Comparison of ENCODE assay signal across 26 mouse cellular contexts in the genomic region with DNA sequence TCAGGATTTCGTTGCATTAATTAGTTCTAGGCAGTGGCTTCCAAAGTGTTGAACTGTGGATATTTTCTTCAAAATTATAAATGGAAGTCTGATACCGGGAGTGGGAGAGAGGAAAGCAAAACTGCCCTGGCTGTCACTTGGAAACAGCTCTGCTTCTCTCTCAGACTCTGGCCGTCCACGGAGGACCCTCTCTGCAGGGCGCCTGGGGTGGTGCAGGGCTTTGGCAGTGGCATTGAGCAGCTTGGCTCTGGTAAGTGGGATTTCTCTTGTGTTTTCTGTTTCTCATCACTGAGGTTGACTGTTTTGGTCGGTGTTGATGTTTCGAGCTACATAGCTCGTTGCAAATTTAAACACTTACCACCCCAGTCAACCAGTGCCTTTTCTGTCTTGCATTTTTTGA. TPM values are rescaled to one million over a fixed set of nuclear protein-coding genes. Genes with fewer than 3 reads are reported as not detected.
DNase-seq lines count a peak whose midpoint lies in the region; ATAC-seq lines count a peak whose summit lies in the region.
"Had no signal": no experiment of that assay in that cellular context is flagged by ENCODE, and none has a peak within 500 bp of the region (broad histone marks: within the 10 kb centered on the region; RNA-seq: fewer than 3 reads in every experiment).

No protein-coding gene starts in this region.

- no peak for ATAC-seq in embryonic facial prominence, embryonic 13.5 days (ENCODE audit: insufficient number of reproducible peaks, insufficient read depth, low FRiP score, low TSS enrichment, low read depth)
- ATAC-seq in embryonic facial prominence, embryonic 14.5 days (ENCODE audit: low read depth): no peak
- ATAC-seq: activated CD4-positive, CD25-positive, alpha-beta regulatory T cell, adult 4 months; CD4-positive, CD25-positive, alpha-beta regulatory T cell, adult 4 months; forebrain, embryonic 14.5 days; forebrain, embryonic 16.5 days; Patski had no signal

- DNase-seq in cerebellum, postnatal 10 days: peak; percentile 77 to 85
- DNase-seq in cerebellum, adult 9-11 months: no peak
- no peak for DNase-seq in embryonic facial prominence, embryonic 10.5 days (ENCODE audit: low spot score)
- DNase-seq in left cerebral cortex, postnatal 4 days: peak; percentile 69
- no peak for DNase-seq in left cerebral cortex, postnatal 36 days (ENCODE audit: low spot score in 2 of 2)
- DNase-seq in embryonic facial prominence, embryonic 14.5 days (ENCODE audit: low spot score): no peak
- no peak for DNase-seq in embryo, embryonic 10.5 days (ENCODE audit: low spot score)
- DNase-seq: adrenal gland, adult 8-10 months; adrenal gland, postnatal 14 days; adrenal gland, postnatal 36 days; B cell, adult 2 months; cerebellum, adult 11-12 months; cerebellum, adult 9-10 months; embryo, embryonic 11 days had no signal

- peaks cover 21% of the 10 kb centered on the region for H3K36me3 ChIP-seq in embryonic facial prominence, embryonic 13.5 days
- H3K36me3 ChIP-seq in embryonic facial prominence, embryonic 10.5 days (replicated peaks): peaks cover 31% of the 10 kb centered on the region
- 0 out of 2 replicates have a peak, but pooled peaks cover 6% of the 10 kb centered on the region for H3K36me3 ChIP-seq in embryonic facial prominence, embryonic 14.5 days (ENCODE audit: control insufficient read depth, insufficient read depth, low read length)
- H3K36me3 ChIP-seq: embryonic facial prominence, embryonic 12.5 days; forebrain, embryonic 12.5 days; G1E had no signal

- H3K4me1 ChIP-seq in embryonic facial prominence, embryonic 13.5 days: peaks cover 62% of the 10 kb centered on the region
- H3K4me1 ChIP-seq in embryonic facial prominence, embryonic 10.5 days: peaks cover 25% of the 10 kb centered on the region
- peaks cover 23% of the 10 kb centered on the region for H3K4me1 ChIP-seq in embryonic facial prominence, embryonic 14.5 days (ENCODE audit: control insufficient read depth, insufficient read depth, low read length)

- H3K27me3 ChIP-seq in embryonic facial prominence, embryonic 13.5 days: no peaks in the 10 kb centered on the region
- no peaks in the 10 kb centered on the region for H3K27me3 ChIP-seq in embryonic facial prominence, embryonic 10.5 days (replicated peaks; ENCODE audit: low read depth, poor library complexity, severe bottlenecking)
- H3K27me3 ChIP-seq in embryonic facial prominence, embryonic 14.5 days (replicated peaks; ENCODE audit: control insufficient read depth, insufficient read depth, low read length): no peaks in the 10 kb centered on the region
- H3K27me3 ChIP-seq: CH12.LX; embryonic facial prominence, embryonic 12.5 days; forebrain, embryonic 12.5 days; Patski had no signal

- 78% methylated on average over 8 of the region's 8 CpGs for WGBS in embryonic facial prominence, embryonic 13.5 days
- 88% methylated on average over 8 of the region's 8 CpGs for WGBS in embryonic facial prominence, embryonic 10.5 days
- 71% methylated on average over 8 of the region's 8 CpGs for WGBS in embryonic facial prominence, embryonic 14.5 days

- no peaks in the 10 kb centered on the region for H3K9me3 ChIP-seq in embryonic facial prominence, embryonic 13.5 days
- H3K9me3 ChIP-seq in embryonic facial prominence, embryonic 10.5 days: no peaks in the 10 kb centered on the region
- 0 out of 2 replicates have a peak, but pooled peaks cover 2% of the 10 kb centered on the region for H3K9me3 ChIP-seq in embryonic facial prominence, embryonic 14.5 days (ENCODE audit: control insufficient read depth, low read length)
- H3K9me3 ChIP-seq: embryonic facial prominence, embryonic 12.5 days; forebrain, embryonic 10.5 days; forebrain, embryonic 12.5 days; G1E had no signal

- H3K4me2 ChIP-seq in embryonic facial prominence, embryonic 13.5 days: no peak overlapping the region
- no peak overlapping the region for H3K4me2 ChIP-seq in embryonic facial prominence, embryonic 14.5 days (ENCODE audit: low read depth, low read length)
- H3K4me2 ChIP-seq: embryonic facial prominence, embryonic 12.5 days; forebrain, embryonic 12.5 days had no signal

- intact Hi-C loops in left cerebral cortex, postnatal 4 days (cut with DNase I): no loop called here
- intact Hi-C loops in left cerebral cortex, postnatal 36 days (cut with DNase I): no loop called here

- H3K4me3 ChIP-seq in embryonic facial prominence, embryonic 13.5 days: no peak overlapping the region
- H3K4me3 ChIP-seq in embryonic facial prominence, embryonic 10.5 days: no peak overlapping the region
- no peak overlapping the region for H3K4me3 ChIP-seq in embryonic facial prominence, embryonic 14.5 days (ENCODE audit: low read depth, low read length)
- H3K4me3 ChIP-seq: embryonic facial prominence, embryonic 12.5 days; erythroblast, embryonic 14.5 days; forebrain, embryonic 10.5 days; forebrain, embryonic 12.5 days had no signal

- H3K27ac ChIP-seq in embryonic facial prominence, embryonic 13.5 days: 0 out of 2 replicates have a peak overlapping the region, but pooled peaks have one; percentile 52
- no peak overlapping the region for H3K27ac ChIP-seq in embryonic facial prominence, embryonic 10.5 days (replicated peaks)
- 0 out of 2 replicates have a peak overlapping the region, but pooled peaks have one; percentile 49 for H3K27ac ChIP-seq in embryonic facial prominence, embryonic 14.5 days (replicated peaks; ENCODE audit: low read depth, low read length)
- H3K27ac ChIP-seq: embryonic facial prominence, embryonic 12.5 days; forebrain, embryonic 10.5 days; forebrain, embryonic 12.5 days had no signal

- H3K9ac ChIP-seq in embryonic facial prominence, embryonic 13.5 days: no peak overlapping the region
- H3K9ac ChIP-seq in embryonic facial prominence, embryonic 14.5 days (ENCODE audit: low read depth, low read length): no peak overlapping the region
- H3K9ac ChIP-seq: embryonic facial prominence, embryonic 12.5 days; forebrain, embryonic 12.5 days had no signal

RNA-seq across cellular contexts. Expression of a gene that starts 53.0 kb away (rescaled TPM):
- 59.2 and 60.6 TPM in 2 replicates for polyA plus RNA-seq in embryonic facial prominence, embryonic 13.5 days (2015; fragmentation: Nextera tagmentation; extraction: Ambion mirVana)
- polyA plus RNA-seq in embryonic facial prominence, embryonic 10.5 days (2016; fragmentation: Nextera tagmentation; extraction: Ambion mirVana): 31.1 and 34.2 TPM in 2 replicates
- 10 to 100 TPM; 23.1 to 26.7 TPM for total RNA-seq in left cerebral cortex, postnatal 4 days (2021)
- total RNA-seq in left cerebral cortex, postnatal 36 days (2021): 10 to 100 TPM; 12.3 to 12.4 TPM
- 81.8 and 91.3 TPM in 2 replicates for polyA plus RNA-seq in embryonic facial prominence, embryonic 14.5 days (2014; fragmentation: Nextera tagmentation; extraction: Ambion mirVana)
- total RNA-seq: CH12.LX had no signal
- polyA plus RNA-seq: activated CD4-positive, CD25-positive, alpha-beta regulatory T cell, adult 4 months; erythroblast, embryonic 14.5 days; G1E had no signal

Comparison
In these comparisons a context has a peak if more than half of its experiments do, and no peak if none do; other contexts are left out.
1. DNase-seq: peak in cerebellum, postnatal 10 days (2 of 2) and left cerebral cortex, postnatal 4 days (single experiment); none in cerebellum, adult 9-11 months (single experiment), embryonic facial prominence, embryonic 10.5 days (single experiment), left cerebral cortex, postnatal 36 days (0 of 2), embryonic facial prominence, embryonic 14.5 days (single experiment) and embryo, embryonic 10.5 days (single experiment).